8 mouse cellular contexts compared by ENCODE assay signal in the genomic region with DNA sequence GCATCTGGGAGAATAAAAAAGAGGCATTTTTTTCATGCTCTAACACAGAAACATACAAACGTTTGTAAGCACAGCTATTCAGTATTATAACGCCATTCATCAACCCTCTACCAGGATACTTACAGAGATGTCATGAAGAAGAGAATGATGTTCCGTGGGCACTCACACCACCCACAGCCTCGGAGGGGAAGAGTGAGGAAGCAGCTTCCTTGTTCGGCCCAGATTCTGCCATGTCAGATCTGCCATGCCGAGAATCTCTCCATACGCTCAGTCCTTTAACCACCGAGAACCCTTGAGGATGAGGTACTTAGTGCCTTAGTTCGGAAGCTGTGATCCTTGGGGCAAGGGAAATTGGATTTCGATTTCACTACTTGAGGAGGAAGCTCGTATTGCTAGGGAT. TPM values are rescaled to one million over a fixed set of nuclear protein-coding genes. Genes with fewer than 3 reads are reported as not detected.
DNase-seq lines count a peak whose midpoint lies in the region; ATAC-seq and TF ChIP-seq lines count a peak whose summit lies in the region.

A gene (minus strand): TSS at position 367 of the 400 bp plus-strand sequence.

- WGBS in liver, postnatal 0 days (ENCODE audit: insufficient replicate concordance): 62% methylated on average over 11 of the region's 11 CpGs
- 71% methylated on average over 11 of the region's 11 CpGs for WGBS in liver, embryonic 11.5 days
- 83% methylated on average over 11 of the region's 11 CpGs for WGBS in heart, adult 2 months

- no peak within 1 kb of the TSS for H3K4me3 ChIP-seq in liver, postnatal 0 days (ENCODE audit: low read depth, low read length)
- H3K4me3 ChIP-seq in liver, embryonic 11.5 days (ENCODE audit: low read depth, low read length): no peak within 1 kb of the TSS
- 0 out of 2 replicates have a peak within 1 kb of the TSS, but pooled peaks have one; percentile 96 for H3K4me3 ChIP-seq in brown adipose tissue, adult 24 weeks (ENCODE audit: insufficient read depth, low read depth, low read length)
- peak within 1 kb of the TSS; percentile 91 for H3K4me3 ChIP-seq in heart, adult 2 months

- no peaks in the 10 kb centered on the region for H3K79me2 ChIP-seq in heart, adult 2 months (replicated peaks; ENCODE audit: control insufficient read depth, insufficient read depth, low read length)

- H3K9me3 ChIP-seq in liver, postnatal 0 days (ENCODE audit: low read length): no peaks in the 10 kb centered on the region
- no peaks in the 10 kb centered on the region for H3K9me3 ChIP-seq in liver, embryonic 11.5 days (ENCODE audit: control insufficient read depth, low read length)

- no peak for TF ChIP-seq CTCF in liver, postnatal 0 days (IDR thresholded peaks at IDR 0.05; ENCODE audit: low read depth)
- no peak for TF ChIP-seq CTCF in heart, adult 2 months (IDR thresholded peaks at IDR 0.05)

- TF ChIP-seq POLR2A in heart, adult 2 months (IDR thresholded peaks at IDR 0.05; ENCODE audit: insufficient read depth, low read depth, low read length): no peak

- H3K9ac ChIP-seq in liver, postnatal 0 days (replicated peaks): no peak within 1 kb of the TSS
- no peak within 1 kb of the TSS for H3K9ac ChIP-seq in liver, embryonic 11.5 days (ENCODE audit: low read depth, low read length)
- H3K9ac ChIP-seq in heart, adult 2 months (ENCODE audit: low read depth, low read length): no peak within 1 kb of the TSS

- peak within 1 kb of the TSS; percentile 99 for H3K4me2 ChIP-seq in liver, postnatal 0 days (ENCODE audit: low read depth, low read length)
- no peak within 1 kb of the TSS for H3K4me2 ChIP-seq in liver, embryonic 11.5 days

- ATAC-seq in liver, postnatal 0 days: no peak
- ATAC-seq in liver, embryonic 11.5 days (replicated peaks; ENCODE audit: low FRiP score): no peak

- no peaks in the 10 kb centered on the region for H3K36me3 ChIP-seq in liver, postnatal 0 days (replicated peaks; ENCODE audit: insufficient read depth, low read length)
- no peaks in the 10 kb centered on the region for H3K36me3 ChIP-seq in liver, embryonic 11.5 days (ENCODE audit: control insufficient read depth, insufficient read depth, low read length)
- no peaks in the 10 kb centered on the region for H3K36me3 ChIP-seq in heart, adult 2 months (ENCODE audit: control insufficient read depth, insufficient read depth, low read length)

- H3K27me3 ChIP-seq in liver, postnatal 0 days (ENCODE audit: insufficient read depth, low read length): 0 out of 2 replicates have a peak, but pooled peaks cover 4% of the 10 kb centered on the region
- H3K27me3 ChIP-seq in liver, embryonic 11.5 days (replicated peaks; ENCODE audit: control insufficient read depth, insufficient read depth, low read length): peaks cover 11% of the 10 kb centered on the region; the same call in 1 of the 2 replicates
- H3K27me3 ChIP-seq in heart, adult 2 months (ENCODE audit: control insufficient read depth, insufficient read depth, low read length): no peaks in the 10 kb centered on the region

- TF ChIP-seq EP300 in liver, postnatal 0 days (IDR thresholded peaks at IDR 0.05; ENCODE audit: low read depth): no peak
- no peak for TF ChIP-seq EP300 in heart, adult 2 months (IDR thresholded peaks at IDR 0.05; ENCODE audit: insufficient read depth, low read depth, low read length)

- peaks cover 8% of the 10 kb centered on the region for H3K4me1 ChIP-seq in liver, postnatal 0 days (ENCODE audit: insufficient read depth)
- peaks cover 6% of the 10 kb centered on the region for H3K4me1 ChIP-seq in liver, embryonic 11.5 days (replicated peaks; ENCODE audit: control insufficient read depth, insufficient read depth, low read length)
- peaks cover 8% of the 10 kb centered on the region; the same call in 1 of the 2 replicates for H3K4me1 ChIP-seq in brown adipose tissue, adult 24 weeks (ENCODE audit: control insufficient read depth, insufficient read depth, insufficient read length, low read length)
- peaks cover 3% of the 10 kb centered on the region for H3K4me1 ChIP-seq in heart, adult 2 months (ENCODE audit: control insufficient read depth, insufficient read depth, low read length)

- intact Hi-C loops in heart, adult 2 months (cut with DNase I): loop anchor here (5.0 kb wide), 1 partner anchor 46 kb away; no protein-coding TSS in a partner anchor
- intact Hi-C loops in left cerebral cortex, postnatal 36 days (cut with DNase I): loop anchor here (5.0 to 10.0 kb wide), 2 partner anchors 36 to 111 kb away; no protein-coding TSS in a partner anchor

- no peak for DNase-seq in liver, postnatal 0 days
- DNase-seq in liver, embryonic 11.5 days (ENCODE audit: low spot score): no peak
- DNase-seq in heart, adult 2 months: no peak
- peak in 1 of 2 experiments; percentile 38 for DNase-seq in left cerebral cortex, postnatal 36 days (ENCODE audit: low spot score in 2 of 2)
- no peak for DNase-seq in urinary bladder, postnatal 25 days (ENCODE audit: low spot score)
- no peak for DNase-seq in embryo, embryonic 11 days
- DNase-seq in lung, postnatal 10 days: no peak

- peak within 1 kb of the TSS; percentile 89; the same call in 1 of the 2 replicates for H3K27ac ChIP-seq in liver, postnatal 0 days (ENCODE audit: low read depth)
- no peak within 1 kb of the TSS for H3K27ac ChIP-seq in liver, embryonic 11.5 days (ENCODE audit: low read depth, low read length)
- no peak within 1 kb of the TSS for H3K27ac ChIP-seq in brown adipose tissue, adult 24 weeks (replicated peaks; ENCODE audit: low read depth, low read length)
- no peak within 1 kb of the TSS for H3K27ac ChIP-seq in heart, adult 2 months

RNA-seq across cellular contexts. Expression of the gene that starts here (rescaled TPM):
- 1.9 and 2.9 TPM in 2 replicates for polyA plus RNA-seq in liver, postnatal 0 days (2015; fragmentation: Nextera tagmentation; extraction: Ambion mirVana)
- polyA plus RNA-seq in liver, embryonic 11.5 days (2014; fragmentation: Nextera tagmentation; extraction: Ambion mirVana): 7.7 and 9.4 TPM in 2 replicates
- 3.2 and 5.2 TPM in 2 replicates for polyA plus RNA-seq in brown adipose tissue, adult 24 weeks (2012; ENCODE audit: insufficient read depth, insufficient read length, missing spikeins)
- total RNA-seq in heart, adult 2 months (2021): 10 to 100 TPM; 13.7 to 17.3 TPM
- polyA plus RNA-seq in heart, adult 2 months (2012; rRNA removed): 4.5 and 9.3 TPM in 2 replicates
- total RNA-seq in left cerebral cortex, postnatal 36 days (2021): 10 to 100 TPM; 54.4 to 72.2 TPM

Comparison
In these comparisons a context has a peak if more than half of its experiments do, and no peak if none do; other contexts are left out.
1. H3K4me3 ChIP-seq: peak in brown adipose tissue, adult 24 weeks (single experiment) and heart, adult 2 months (single experiment); none in liver, postnatal 0 days (single experiment) and liver, embryonic 11.5 days (single experiment).